Mouse (Mus musculus) layer of hippocampus, adult 9-11 months (tissue): ENCODE measurements around the gene Phldb1.
"Not testable (repeated sequence)": the region's sequence is repeated elsewhere in the genome, so short reads cannot be mapped to it uniquely, and the experiment has no call there.

Experiments used
- DNase-seq: peaks from one replicate; pipeline ENCODE4 v3.0.0; 2022

Gene Phldb1

GRCm38 (mm10) chr9:44648881-44649281 is 86.1 kb downstream of the Phldb1 start:
- DNase-seq: no peak

DNA sequence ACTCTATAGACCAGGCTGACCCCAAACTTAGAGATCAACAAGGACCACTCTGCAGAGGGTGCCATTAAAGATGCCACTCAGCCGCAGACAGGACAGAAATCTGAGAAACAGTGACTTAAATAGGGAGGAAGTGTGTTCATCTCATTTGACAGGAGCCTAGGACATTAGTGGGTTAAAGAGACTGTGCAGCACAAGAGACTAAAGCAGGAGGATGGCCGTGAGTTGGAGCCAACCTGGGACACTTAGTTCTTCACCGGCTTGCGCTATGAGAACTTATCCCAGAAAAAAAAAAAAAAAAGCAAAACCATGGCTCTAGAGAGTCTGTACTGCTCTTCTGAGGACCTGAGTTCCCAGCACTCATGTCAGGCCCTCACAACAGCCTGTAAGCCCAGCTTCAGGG is 87.3 kb downstream of the Phldb1 start:
- no peak for DNase-seq

DNA sequence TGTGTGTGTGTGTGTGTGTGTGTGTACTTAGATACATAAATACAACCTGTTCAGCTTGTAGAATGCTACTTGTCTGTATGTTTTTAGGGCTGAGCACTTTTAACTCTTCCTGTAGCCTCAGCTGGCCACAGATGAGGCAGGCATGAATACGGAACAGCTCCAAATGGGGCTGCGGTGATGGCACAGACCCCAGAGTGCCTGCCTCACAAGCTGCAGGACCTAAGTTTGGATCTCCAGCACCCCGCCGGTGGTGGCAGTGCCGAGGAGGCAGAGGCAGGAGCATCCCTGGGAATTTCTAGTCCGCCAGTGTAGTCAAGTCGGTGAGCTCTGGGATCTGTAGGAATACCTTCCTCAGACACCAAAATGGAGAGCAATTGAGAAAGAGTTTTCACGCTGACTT is 88.0 kb downstream of the Phldb1 start:
- DNase-seq: no peak

DNA sequence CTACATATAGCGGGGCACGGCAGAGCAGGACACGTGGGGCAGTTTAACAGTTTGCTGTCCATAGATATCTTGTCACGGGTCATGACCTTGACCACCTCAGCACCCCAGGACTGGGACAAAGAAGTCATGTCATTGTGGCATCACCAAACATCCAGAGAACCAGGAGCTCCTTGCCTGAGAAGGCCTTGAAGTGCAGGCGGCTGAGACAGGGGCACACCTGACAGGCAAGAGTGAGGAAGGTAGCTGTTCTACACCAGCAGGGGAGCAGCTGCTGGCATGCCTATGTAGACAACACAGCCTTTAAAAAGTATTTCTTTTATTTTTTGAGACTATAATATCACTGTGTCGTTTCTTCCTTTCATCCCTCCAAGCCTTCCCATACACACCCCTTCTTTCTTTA is 88.6 kb downstream of the Phldb1 start:
- DNase-seq: no peak

- no peak for DNase-seq
These were observed 89.1 kb downstream of the Phldb1 start for GRCm38 (mm10) chr9:44645924-44646323.

GRCm38 (mm10) chr9:44645481-44645880 is 89.5 kb downstream of the Phldb1 start:
- DNase-seq: peak; percentile 25

- DNase-seq: no peak
These were observed 90.8 kb downstream of the Phldb1 start for GRCm38 (mm10) chr9:44644186-44644585.

DNA sequence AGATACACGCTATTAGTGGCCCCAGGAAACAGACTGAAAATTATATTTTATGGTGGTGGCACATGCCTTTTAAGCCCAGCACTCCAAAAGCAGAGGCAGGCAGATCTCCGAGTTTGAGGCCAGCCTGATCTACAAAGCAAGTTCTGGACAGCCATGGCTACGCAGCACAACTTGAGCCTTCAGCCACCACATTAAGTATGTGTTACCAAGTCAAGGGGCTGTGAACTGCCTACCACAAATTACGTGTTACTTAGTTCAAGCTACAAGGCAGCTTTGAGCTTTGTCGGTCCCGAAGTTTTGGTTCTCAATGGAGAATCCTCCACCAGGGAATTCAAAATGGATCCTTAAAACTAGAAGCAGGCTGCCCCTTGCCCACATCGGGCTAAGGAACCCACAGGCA is 91.9 kb downstream of the Phldb1 start:
- no peak for DNase-seq

DNA sequence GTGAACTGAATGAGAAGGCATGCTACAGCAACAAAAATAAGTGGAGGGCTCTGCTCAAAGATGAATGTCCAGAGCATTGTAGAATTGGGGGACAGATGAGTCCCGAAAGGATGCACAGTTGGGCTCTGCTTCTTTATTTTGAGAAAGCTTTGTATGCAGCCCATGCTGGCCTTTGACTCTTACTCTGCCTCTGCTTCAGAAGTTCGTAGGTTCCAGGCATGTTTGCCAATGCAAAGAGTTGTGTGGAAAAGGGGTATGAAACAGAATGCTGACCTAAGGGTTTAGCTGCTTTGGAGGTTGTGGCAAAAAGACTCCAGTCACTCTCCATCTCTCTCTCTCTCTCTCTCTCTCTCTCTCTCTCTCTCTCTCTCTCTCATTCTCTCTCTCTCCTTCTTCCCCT is 93.4 kb downstream of the Phldb1 start:
- DNase-seq: no peak

DNA sequence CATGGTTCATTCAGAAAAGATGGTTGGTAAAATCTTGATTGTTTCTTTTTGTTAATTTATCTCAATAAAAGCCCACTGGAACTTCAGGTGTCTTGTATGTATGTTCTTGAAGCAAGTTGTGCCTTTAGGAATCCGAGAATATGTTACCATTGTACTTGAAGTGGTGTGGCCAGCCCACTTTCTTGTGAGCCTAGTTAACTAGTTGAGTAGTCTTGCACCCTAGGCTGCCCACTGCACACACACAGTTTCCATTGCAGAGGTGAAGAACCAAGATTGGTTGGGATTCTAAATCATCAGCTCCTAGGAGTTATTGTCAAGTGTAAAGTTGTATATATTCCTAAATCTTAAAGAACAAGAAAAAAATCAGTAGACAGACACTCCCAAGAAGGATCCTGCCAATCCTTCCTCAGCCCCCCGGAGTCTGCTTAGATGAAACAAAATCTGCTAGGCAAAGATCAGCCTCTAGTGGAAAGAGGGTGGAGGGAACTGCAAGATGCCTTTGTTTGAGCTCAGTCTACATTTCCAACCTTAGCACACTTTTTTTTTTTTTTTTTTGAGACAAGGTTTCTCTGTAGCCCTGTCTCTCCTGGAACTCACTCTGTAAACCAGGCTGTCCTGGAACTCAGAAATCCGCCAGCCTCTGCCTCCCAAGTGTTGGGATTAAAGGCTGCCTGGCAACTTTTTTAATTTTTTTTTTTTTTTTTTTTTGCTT is 94.2 kb downstream of the Phldb1 start:
- DNase-seq: no peak

GRCm38 (mm10) chr9:44640028-44640427 is 95.0 kb downstream of the Phldb1 start:
- DNase-seq: not testable (repeated sequence)

DNA sequence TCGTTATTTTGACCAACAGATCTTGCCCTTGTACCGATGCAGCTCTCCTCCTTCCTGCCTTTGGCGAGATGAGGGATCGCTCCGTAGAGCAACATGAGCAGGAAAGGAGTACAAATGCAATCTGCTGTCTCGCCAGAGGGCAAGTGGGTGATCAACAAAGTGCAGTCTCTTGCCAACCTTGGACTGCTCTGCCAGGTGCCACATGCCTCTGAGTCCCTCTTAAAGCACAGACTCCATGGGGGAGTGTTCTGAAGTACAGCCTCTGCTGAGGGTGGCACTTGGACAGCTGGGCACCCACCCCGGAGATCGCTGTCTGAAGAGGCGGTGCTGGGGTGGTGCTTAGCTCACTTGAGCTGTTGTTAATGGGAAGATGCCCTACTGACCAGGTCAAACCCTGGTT is 96.3 kb downstream of the Phldb1 start:
- peak; percentile 8 for DNase-seq

- no peak for DNase-seq
These were observed 97.3 kb downstream of the Phldb1 start for GRCm38 (mm10) chr9:44637551-44638169.
